Mouse (Mus musculus): ENCODE results near the gene Ighmbp2.
"Not testable (repeated sequence)": the region's sequence is repeated elsewhere in the genome, so short reads cannot be mapped to it uniquely, and the experiment has no call there.

Ighmbp2 gene

GRCm38 (mm10) chr19:3275744-3276365, 7.0 kb downstream of the Ighmbp2 start:
- DNase-seq: no peak

GRCm38 (mm10) chr19:3273331-3273730, 9.5 kb downstream of the Ighmbp2 start:
- DNase-seq: no peak

DNA sequence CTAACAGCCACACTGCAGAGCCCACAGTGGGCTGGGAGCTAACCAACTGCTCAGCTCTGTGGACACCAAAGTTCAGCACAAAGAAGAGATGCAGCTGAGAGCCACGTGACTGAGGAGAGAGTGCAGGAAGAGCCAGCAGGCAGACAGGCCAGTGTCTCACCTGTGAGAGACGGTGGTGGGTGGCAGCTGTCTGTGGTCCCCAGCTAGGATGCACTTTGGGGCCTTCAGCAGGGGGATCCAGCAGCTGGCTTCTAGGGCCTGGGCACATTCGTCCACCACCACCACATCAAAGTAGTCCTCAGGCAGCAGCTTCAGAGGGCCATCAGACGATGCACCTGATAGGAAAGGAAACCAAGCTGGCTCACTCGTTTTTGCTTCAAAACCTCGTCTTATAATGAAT, 11.5 kb downstream of the Ighmbp2 start:
- DNase-seq: no peak

- no peak for DNase-seq
Observed at GRCm38 (mm10) chr19:3269803-3270202, 13.0 kb downstream of the Ighmbp2 start.

DNA sequence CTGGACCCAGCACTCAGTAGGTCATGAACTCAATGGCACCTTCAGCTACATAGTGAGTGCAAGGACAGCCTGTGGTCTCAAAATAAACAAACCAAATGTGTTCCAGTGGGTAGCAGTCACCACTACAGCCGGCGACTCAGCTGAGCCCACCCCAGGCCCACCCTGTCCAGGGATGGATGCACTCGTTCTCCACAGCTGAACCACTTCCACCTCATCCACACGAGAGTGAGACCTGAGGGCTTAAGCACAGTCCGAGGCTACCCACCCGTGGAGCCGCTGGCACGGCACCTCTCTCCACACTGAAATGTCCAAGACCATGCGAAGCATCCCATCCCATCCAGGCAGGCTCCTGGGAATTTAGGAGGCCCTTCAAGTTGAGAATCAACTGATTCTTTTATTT, 13.5 kb downstream of the Ighmbp2 start:
- no peak for DNase-seq

DNA sequence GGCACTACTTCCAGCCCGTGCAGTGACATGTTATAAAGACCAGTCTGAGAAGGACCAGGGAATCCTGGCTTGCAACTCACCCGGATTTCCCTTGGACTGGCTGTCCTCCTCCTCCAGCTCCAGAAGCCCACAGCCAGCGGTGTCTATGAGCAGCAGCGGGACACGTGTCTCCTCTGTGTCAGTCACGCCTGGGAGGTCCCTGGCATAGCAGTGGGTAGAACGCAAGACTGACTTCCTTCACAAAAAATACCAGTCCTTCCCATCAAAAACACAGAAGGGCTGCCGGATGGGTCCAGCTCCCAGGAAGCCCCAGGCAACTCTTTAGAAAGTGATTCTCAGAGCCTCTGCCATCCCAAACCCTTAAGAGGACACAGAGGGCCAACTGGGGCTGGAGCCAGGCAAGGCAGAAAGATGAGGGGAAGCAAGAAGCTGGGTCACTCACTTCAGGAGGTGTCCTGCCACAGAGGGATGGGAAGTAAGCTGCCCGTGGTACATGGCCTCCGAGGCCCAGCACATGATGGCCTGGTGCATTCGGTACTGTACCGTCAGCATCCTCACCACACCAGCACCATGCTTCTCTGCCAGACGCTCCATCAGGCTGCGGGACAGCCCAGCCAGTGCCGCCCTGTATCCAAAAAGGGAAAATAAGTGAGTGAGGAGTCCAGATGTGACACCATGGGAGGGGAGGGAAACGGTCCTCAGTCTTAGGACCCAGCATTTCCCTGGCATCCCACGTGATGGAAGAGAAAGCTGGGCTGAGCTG, 14.4 kb downstream of the Ighmbp2 start:
- no peak for DNase-seq

- no peak for DNase-seq
Observed at GRCm38 (mm10) chr19:3267340-3267739, 15.5 kb downstream of the Ighmbp2 start.

DNA sequence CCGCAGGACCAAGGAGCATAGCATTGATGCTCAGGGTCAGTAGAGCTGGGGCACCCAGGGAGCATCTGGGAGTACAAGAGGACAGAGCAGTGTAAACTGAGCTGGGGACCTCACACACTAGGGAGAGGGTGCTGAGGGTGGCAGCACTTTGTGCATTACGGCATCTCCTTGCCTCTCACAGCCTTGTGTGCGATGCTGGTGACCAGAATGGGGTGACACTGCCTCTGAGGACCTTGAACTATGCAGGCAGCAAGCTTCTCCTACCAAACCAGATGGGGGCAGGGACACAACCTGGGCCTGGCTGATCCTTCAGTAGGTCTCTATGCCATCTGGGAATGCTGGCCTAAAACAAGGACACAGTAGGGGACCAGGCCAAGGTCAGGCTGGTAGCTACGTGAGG, 16.1 kb downstream of the Ighmbp2 start:
- no peak for DNase-seq

DNA sequence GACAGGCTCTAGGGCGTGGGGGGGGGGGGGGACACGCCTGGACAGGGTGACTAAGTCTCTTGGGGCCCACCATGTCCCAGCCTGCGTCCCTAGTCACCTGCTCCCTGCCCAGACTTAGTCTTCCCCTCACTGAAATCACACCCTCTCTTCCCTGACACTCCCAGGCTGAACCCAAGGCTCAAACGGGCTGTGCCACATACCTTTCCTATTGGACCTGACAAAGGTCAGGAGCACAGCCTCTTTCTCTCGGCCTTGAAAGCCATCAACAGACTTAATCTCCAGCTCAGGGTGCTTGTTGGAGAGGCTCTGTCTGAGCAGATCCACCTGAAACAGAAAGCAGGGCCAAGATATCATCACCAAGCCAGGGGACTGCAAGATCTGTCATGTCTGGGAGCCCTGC, 16.7 kb downstream of the Ighmbp2 start:
- DNase-seq: no peak

GRCm38 (mm10) chr19:3265180-3265579, 17.6 kb downstream of the Ighmbp2 start:
- no peak for DNase-seq

DNA sequence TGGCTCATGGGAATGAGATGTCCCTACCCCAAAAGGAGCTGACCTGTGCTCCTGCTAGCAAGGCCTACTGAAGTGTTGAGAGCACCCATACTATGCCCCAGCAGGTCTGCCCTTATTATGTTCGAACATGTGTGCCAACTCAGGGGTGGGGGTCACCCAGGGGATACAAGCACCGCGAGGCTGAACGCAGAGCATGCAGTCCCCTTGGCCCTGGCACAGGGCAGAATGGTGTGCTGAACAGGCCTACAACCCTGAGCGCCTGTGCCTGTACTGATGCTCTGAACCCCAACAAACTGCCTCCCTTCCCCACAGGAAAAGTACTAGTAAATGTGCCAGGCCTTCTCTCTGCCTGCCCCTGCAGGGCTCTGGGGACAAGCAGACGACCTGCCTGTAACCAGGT, 18.5 kb downstream of the Ighmbp2 start:
- no peak for DNase-seq

- DNase-seq: no peak
Observed at GRCm38 (mm10) chr19:3261764-3262525, 20.9 kb downstream of the Ighmbp2 start.

DNA sequence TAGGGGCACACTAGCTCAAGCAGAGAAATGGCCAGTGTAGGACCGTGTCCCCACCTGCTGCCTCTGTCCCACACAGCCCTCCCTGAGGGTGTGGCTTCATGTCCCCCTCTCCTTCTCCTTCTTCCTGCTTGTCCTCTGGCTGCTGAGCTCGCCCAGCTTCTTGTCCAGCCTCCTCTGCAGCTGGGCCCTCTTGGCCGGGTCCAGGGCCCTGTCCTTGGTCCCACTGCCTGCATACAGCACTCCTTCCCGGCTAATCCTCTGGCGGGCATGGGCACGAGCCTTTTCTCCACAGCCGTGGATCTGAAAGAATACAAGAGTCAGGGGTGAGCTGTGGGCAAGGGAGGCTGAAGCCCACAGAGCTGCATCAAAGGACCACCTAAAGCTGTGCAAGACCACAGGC, 21.5 kb downstream of the Ighmbp2 start:
- no peak for DNase-seq

GRCm38 (mm10) chr19:3260591-3260990, 22.2 kb downstream of the Ighmbp2 start:
- no peak for DNase-seq

DNA sequence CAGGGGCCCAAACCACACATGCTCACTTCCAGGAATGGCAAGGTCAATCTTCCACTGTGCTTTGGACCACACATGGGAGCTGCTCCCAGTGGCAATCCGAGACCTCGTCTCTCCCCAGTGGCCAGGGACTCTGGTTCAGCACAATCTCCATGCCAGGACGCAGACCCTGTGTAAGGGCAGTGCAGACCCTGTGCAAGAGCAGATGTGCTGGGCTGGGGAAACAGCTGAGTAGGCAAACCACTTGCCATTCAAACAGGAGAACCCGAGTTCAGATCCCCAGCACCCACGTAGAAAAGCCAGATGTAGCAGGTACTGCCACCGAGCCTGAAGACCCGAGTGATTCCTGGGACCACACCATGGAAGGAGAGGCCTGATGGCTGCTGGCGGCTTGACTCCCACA, 22.8 kb downstream of the Ighmbp2 start:
- DNase-seq: no peak

GRCm38 (mm10) chr19:3225261-3225660, 57.6 kb downstream of the Ighmbp2 start:
- not testable (repeated sequence) for DNase-seq

DNA sequence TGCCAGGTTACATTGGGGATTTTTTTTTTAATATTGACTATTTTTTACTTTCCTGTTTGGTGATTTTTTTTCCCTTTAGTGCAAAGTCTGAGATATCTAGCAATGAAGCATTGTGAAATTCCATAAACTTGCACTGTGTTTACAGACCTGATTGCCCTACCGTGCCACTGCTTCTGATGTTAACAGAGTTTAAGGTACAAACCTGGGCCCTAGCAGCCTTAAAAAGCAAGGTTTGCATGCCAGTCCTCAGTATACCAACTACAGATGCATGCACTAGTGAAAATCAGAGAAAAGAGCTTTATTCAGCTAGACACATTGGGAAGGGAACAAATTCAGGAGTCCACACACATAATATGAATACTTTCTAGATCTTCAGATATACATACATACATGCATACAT, 67.9 kb downstream of the Ighmbp2 start:
- DNase-seq: not testable (repeated sequence)
